Mouse (Mus musculus) lung, embryonic 15.5 days (tissue): ENCODE results near the gene Agpat1. TPM values are rescaled to one million over a fixed set of nuclear protein-coding genes. Genes with fewer than 3 reads are reported as not detected.

ENCODE experiments used
- ATAC-seq: fragments of 200-750 bp; cut with Nextera tagmentation; 2 replicates; pipeline ENCODE4 v1.8.0; 2017; ENCODE audit warnings: moderate number of reproducible peaks, borderline replicate concordance; ENCODE audit not compliant: low FRiP score, low TSS enrichment; ENCODE audit errors: extremely low read depth
- H3K27ac ChIP-seq: fragments of 300-500 bp; sonication (generic); 2 replicates; pipeline ENCODE4 v1.5.1; 2015; ENCODE audit warnings: moderate library complexity, mild to moderate bottlenecking, inconsistent platforms
- H3K27me3 ChIP-seq: fragments of 300-500 bp; sonication (generic); 2 replicates; pipeline ENCODE4 v1.6.1; 2015; ENCODE audit warnings: inconsistent platforms
- H3K36me3 ChIP-seq: fragments of 300-500 bp; sonication (generic); 2 replicates; pipeline ENCODE4 v1.6.1; 2015; ENCODE audit warnings: inconsistent platforms
- H3K4me1 ChIP-seq: fragments of 300-500 bp; sonication (generic); 2 replicates; pipeline ENCODE4 v1.6.1; 2015; ENCODE audit warnings: inconsistent platforms
- H3K4me2 ChIP-seq: fragments of 300-500 bp; sonication (generic); 2 replicates; pipeline ENCODE4 v1.6.1; 2015; ENCODE audit warnings: inconsistent platforms, mild to moderate bottlenecking, moderate library complexity
- H3K4me3 ChIP-seq: fragments of 300-500 bp; sonication (generic); 2 replicates; pipeline ENCODE4 v1.5.1; 2015; ENCODE audit warnings: mild to moderate bottlenecking, inconsistent platforms
- H3K9ac ChIP-seq: fragments of 300-500 bp; sonication (generic); 2 replicates; pipeline ENCODE4 v1.6.1; 2015; ENCODE audit warnings: inconsistent platforms
- H3K9me3 ChIP-seq: fragments of 300-500 bp; sonication (generic); 2 replicates; pipeline ENCODE4 v1.6.1; 2016; ENCODE audit warnings: inconsistent platforms
- WGBS: fragments of 180-500 bp; shearing (Covaris S2); methylation state at CpG from one replicate; pipeline ENCODE4 v1.1.7; 2015; 5-methylcytosine and 5-hydroxymethylcytosine counted together
- polyA plus RNA-seq: library from polyadenylated mRNA; unstranded; fragments of >200 nt; fragmentation: Nextera tagmentation; extraction: Ambion mirVana; gene quantifications from 2 replicates; pipeline ENCODE4 v1.2.1, GENCODE M21; 2015

Agpat1 gene
- polyA plus RNA-seq, 1 experiment from 2014 or later = 51.9 TPM

DNA sequence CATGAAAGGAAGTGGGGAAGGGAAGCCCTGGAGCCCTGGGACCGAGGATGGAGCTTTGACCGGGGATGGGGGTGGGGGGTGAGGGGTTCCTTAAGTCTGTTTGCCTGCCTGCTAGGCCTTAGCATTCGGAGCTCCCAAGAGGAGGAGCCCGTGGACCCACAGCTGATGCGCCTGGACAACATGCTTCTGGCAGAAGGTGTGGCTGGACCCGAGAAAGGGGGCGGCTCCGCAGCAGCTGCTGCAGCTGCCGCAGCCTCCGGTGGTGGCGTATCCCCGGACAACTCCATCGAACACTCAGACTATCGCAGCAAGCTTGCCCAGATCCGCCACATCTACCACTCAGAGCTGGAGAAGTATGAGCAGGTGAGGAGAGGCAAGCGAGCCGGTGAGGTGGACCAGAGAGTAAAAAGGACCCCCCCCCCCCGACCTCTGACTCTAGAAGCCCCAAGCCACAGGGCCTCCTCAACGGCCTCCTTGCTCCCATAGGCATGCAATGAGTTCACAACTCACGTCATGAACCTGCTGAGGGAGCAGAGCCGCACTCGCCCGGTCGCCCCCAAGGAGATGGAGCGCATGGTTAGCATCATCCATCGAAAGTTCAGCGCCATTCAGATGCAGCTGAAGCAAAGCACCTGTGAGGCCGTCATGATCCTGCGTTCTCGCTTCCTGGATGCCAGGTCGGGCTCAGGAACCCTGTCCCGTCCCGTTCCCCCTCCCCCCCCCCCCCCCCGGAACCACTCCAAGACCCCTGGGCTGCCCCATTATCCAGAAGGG lies 10.1 kb upstream of the Agpat1 start:
- peak overlapping the region; percentile 93 for H3K9ac ChIP-seq
- no peak for ATAC-seq

DNA sequence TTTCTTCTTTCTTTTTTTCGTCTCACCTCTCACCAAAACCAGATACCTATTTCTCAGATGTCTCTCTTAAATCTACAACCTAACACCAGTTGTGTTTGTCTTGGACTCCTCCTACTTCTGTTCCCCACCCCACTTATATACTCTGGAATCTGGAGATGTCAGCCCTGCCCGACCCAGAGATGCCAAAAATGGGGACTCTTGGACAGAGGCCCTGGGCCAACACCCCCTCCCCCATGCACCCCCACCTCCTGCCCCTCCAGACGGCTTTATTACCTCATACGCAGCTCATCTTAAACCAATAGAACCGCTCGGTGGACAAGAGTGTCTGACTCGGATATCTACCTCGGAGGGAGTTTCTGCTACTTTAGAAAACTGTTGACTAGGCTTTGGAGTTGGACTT lies 8.0 kb upstream of the Agpat1 start:
- no peak overlapping the region for H3K4me2 ChIP-seq
- H3K27ac ChIP-seq = peak overlapping the region; percentile 56
- no peaks in the 10 kb centered on the region for H3K9me3 ChIP-seq
- no peak overlapping the region for H3K4me3 ChIP-seq
- no peak for ATAC-seq
- no peaks in the 10 kb centered on the region for H3K27me3 ChIP-seq
- H3K4me1 ChIP-seq = peaks cover 68% of the 10 kb centered on the region
- peaks cover 34% of the 10 kb centered on the region for H3K36me3 ChIP-seq
- no peak overlapping the region for H3K9ac ChIP-seq
- WGBS = 39% methylated on average over 8 of the region's 8 CpGs

More for the DNA sequence above, 10.1 kb upstream of the Agpat1 start:
- 38% methylated on average over 34 of the region's 34 CpGs for WGBS
- Histone ChIP-seq H3K9me3 (no peaks in the 10 kb centered on the region), H3K4me2 (peak overlapping the region; percentile 96), H3K4me3 (peak overlapping the region; percentile 87), H3K27me3 (no peaks in the 10 kb centered on the region), H3K36me3 (peaks cover 23% of the 10 kb centered on the region), H3K4me1 (peaks cover 80% of the 10 kb centered on the region), H3K27ac (peak overlapping the region; percentile 96)

DNA sequence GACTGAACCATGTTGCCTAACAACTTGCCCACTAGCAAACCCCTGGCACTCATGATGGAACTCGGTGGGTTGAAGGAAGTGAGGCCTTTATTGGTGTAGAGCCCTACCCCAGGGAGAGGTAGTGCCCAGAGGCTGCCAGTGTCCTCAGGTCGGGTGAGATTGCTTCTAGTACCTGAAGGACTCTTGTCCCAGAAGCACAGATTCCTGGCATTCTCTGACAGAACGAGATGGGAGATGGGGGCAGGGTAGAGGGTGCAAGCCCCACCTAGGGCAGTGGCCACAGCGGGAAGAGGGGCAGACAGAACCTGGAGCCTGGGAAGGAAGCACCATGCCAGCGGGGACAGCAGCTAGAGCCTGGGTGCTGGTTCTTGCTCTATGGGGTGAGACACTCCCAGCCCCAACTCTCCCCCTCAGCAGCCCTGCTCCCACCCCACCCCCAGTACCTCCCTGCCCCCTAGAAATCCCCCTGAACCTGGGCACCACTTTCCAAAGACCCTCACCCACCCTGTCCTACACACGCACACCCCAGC lies 6.4 kb upstream of the Agpat1 start, which contains the start of gene Ager:
Gene Ager, plus strand, starts transcription at position 297 of the 530 bp plus-strand sequence.
- Histone ChIP-seq H3K4me3 (peak within 1 kb of the TSS; percentile 31), H3K4me1 (peaks cover 70% of the 10 kb centered on the region), H3K4me2 (peak within 1 kb of the TSS; percentile 49), H3K9ac (peak within 1 kb of the TSS; percentile 27; the same call in 1 of the 2 replicates), H3K36me3 (peaks cover 39% of the 10 kb centered on the region), H3K9me3 (no peaks in the 10 kb centered on the region), H3K27me3 (no peaks in the 10 kb centered on the region), H3K27ac (peak within 1 kb of the TSS; percentile 56)
- ATAC-seq = peak; percentile 56; the same call in 1 of the 2 replicates
- WGBS = 8% methylated on average over 6 of the region's 6 CpGs

DNA sequence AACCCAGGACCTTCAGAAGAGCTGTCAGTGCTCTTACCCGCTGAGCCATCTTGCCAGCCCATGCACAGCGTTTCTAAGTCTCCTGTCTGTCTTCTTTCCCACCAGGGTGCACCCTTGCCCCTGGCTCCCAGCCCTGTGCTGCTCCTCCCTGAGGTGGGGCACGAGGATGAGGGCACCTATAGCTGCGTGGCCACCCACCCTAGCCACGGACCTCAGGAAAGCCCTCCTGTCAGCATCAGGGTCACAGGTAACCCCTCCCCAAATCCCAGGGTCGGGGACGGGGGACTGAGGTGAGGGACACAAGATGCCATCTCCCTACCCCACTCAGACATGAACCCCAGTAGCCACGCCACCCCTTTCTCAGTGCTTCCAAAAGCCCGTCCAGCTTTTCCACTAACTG lies 4.2 kb upstream of the Agpat1 start:
- Histone ChIP-seq H3K9ac (no peak overlapping the region), H3K36me3 (peaks cover 30% of the 10 kb centered on the region)

DNA sequence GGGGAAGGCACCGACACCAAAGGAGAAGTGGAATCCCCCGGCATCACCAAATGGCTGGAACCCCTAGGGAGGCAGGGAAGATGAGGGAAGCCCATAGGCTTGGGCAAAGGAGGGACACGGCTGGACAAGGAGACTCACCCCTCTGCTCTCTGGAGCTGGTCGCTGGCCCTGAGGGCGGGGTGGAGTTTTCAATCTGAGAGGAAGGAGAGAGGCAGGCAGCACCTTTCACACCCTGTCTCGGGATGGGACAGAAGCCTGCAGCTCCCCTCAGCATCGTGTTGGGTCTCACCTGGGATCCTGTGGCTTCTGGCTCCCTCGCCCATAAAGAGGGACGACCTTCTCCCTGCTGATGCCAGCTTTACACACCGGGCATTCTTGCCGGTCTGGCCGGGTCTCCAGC lies 2.3 kb upstream of the Agpat1 start:
- 79% methylated on average over 12 of the region's 12 CpGs for WGBS
- Histone ChIP-seq H3K9ac (0 out of 2 replicates have a peak overlapping the region, but pooled peaks have one; percentile 60), H3K27me3 (no peaks in the 10 kb centered on the region), H3K4me1 (peaks cover 53% of the 10 kb centered on the region), H3K9me3 (no peaks in the 10 kb centered on the region), H3K4me2 (peak overlapping the region; percentile 86; the same call in 1 of the 2 replicates), H3K27ac (no peak overlapping the region), H3K4me3 (0 out of 2 replicates have a peak overlapping the region, but pooled peaks have one; percentile 59), H3K36me3 (peaks cover 16% of the 10 kb centered on the region)
- ATAC-seq = no peak

More for the DNA sequence above, 4.2 kb upstream of the Agpat1 start:
- Histone ChIP-seq H3K4me3 (no peak overlapping the region), H3K27me3 (no peaks in the 10 kb centered on the region), H3K4me2 (peak overlapping the region; percentile 49; the same call in 1 of the 2 replicates), H3K9me3 (no peaks in the 10 kb centered on the region), H3K27ac (no peak overlapping the region), H3K4me1 (peaks cover 60% of the 10 kb centered on the region)
- no peak for ATAC-seq
- WGBS = 73% methylated on average over 9 of the region's 9 CpGs

DNA sequence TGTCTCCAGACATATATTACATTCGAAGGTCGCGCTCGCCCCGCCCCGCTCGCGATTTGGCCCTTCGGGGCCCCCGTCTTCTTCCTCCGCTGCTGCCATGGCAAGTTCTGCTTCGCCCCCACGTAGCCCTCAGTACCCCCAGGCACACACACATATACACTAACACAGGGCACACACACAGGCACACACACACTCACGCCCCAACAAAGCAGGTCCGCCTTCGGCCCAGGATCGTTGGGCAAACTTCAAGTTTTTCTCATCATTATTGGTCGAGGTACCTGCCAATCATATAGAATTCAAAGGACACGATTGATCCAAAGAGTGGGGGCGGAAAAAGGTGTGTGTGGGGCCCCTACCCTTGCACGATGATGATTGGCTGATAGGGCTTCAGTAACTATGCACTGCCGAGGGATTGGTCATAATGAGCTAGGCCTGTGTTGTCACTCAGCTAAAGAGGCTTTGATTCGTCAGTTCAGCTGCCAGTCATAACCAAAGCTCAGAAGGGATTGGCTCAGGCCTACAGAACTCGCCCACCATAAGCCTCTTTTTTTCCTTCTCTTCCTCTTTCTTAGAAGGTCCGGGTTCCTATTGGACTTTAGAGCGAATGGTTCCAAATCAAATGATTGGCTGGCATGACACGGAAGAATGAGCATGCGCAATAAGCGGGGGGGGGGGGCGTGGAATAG lies 544 bp upstream of the Agpat1 start, which contains the start of gene Rnf5:
Gene Rnf5, minus strand, starts transcription at position 316 of the 686 bp plus-strand sequence.
- H3K27me3 ChIP-seq = no peaks in the 10 kb centered on the region
- peak within 1 kb of the TSS; percentile 95 for H3K4me3 ChIP-seq
- ATAC-seq = peak; percentile 96
- peak within 1 kb of the TSS; percentile 92 for H3K9ac ChIP-seq
- H3K36me3 ChIP-seq = peaks cover 16% of the 10 kb centered on the region
- under 1% methylated on average over 30 of the region's 30 CpGs for WGBS
- H3K9me3 ChIP-seq = no peaks in the 10 kb centered on the region
- H3K27ac ChIP-seq = peak within 1 kb of the TSS; percentile 90
- peak within 1 kb of the TSS; percentile 95 for H3K4me2 ChIP-seq
- H3K4me1 ChIP-seq = peaks cover 46% of the 10 kb centered on the region

DNA sequence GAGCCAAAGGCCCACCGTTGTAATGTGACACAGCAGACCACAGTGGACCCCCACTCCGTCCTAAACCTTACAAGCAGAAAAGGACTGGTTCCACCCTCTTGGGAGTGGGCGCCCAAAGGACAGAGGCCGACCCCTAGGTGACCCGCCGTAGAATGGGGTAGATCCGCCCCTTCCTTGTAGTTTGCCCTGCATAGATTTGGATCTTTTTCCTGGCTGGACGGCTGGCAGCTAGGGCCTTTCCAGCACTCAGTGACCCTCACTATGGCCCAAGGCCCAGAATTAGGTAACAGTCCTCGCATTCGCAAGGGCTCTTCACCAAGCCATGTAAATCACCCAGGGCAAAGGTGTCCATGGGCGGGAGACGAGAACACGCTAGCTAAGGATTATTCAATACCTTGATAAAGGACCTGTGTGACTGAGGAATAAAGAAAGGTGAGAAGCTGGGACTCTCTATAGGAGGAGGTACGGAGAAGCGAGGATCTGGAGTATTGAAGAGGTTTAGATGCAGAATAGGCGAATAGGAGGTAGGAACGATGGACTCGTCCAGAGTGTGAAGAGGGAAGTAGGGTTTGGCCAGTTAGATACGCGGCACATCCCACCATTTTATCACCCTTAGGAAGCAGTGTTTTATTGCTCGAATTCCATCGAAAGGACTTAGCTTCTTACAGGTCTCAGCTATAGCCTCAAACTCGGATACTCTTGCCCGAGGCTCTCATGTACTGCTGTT lies 612 bp downstream of the Agpat1 start:
- WGBS = 15% methylated on average over 24 of the region's 24 CpGs
- no peak for ATAC-seq

DNA sequence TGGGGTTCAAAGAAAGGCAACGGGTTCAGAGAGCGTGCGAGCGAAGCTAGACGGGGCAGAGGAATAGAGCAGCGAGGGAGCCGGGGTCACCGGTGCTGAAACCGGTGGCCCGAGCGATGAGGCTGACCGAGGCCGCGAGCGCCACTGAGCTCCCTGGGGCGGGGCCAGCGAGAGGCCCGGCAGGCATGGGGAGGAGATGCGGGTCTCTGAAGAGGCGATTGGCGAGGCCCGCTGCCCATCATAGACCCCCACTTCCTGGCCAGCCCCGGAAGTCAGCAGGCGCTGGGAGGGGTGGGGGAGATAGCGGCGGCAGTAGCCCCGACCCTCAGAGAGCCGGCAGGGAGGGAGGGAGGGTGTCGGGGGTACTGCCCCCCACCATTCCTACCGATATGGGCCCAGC lies 1.5 kb downstream of the Agpat1 start:
- Histone ChIP-seq H3K9me3 (no peaks in the 10 kb centered on the region), H3K4me3 (peak overlapping the region; percentile 95), H3K27ac (peak overlapping the region; percentile 90), H3K4me1 (peaks cover 34% of the 10 kb centered on the region), H3K27me3 (no peaks in the 10 kb centered on the region), H3K36me3 (peaks cover 13% of the 10 kb centered on the region), H3K4me2 (peak overlapping the region; percentile 95), H3K9ac (peak overlapping the region; percentile 92)
- ATAC-seq = peak; percentile 41
- WGBS = under 1% methylated on average over 25 of the region's 30 CpGs

More for the DNA sequence above, 612 bp downstream of the Agpat1 start:
- Histone ChIP-seq H3K4me3 (peak overlapping the region; percentile 95), H3K36me3 (peaks cover 16% of the 10 kb centered on the region), H3K27ac (peak overlapping the region; percentile 90), H3K27me3 (no peaks in the 10 kb centered on the region), H3K9ac (peak overlapping the region; percentile 92), H3K4me1 (peaks cover 36% of the 10 kb centered on the region), H3K4me2 (peak overlapping the region; percentile 95), H3K9me3 (no peaks in the 10 kb centered on the region)

DNA sequence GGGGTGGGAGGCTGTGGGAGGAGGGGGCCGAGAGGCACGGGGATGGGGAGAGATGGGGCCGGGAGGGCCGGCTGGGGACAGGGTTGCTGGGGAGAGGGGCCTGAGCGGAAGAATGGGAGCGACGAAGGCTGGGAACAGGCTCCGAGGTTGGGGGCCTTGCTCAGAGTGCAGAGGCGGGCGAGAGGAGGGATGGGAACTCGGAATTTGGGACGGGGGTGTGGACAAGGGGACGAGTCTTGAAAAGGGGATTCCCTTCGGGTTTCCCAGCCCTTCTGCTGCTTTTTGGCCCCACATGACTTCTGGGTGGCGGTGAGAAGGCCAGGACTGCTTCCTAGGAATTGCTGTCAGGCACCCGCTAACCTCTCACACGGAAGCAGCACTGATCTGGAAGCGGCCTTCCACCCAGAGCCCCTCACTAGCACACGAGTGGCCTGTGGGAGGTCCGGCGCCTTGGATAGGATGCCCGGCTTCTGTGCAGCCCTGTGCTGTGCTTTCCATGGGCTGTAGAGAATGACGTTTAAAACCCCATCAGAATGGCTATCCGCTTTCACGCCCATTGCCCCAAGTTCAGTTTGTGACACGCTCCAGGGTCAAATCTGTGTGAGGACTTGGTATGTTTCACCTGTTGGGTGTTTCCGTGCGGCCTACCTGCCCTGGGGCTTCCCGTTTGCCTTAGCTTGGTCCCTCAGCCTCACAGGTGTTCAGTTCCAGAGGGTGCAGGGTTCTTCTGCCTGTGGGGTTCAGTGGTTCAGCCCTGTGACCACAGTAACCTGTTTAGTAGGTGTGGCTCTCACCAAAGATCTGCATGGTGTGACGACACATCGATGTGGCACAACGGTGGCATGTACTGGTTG lies 2.4 kb downstream of the Agpat1 start:
- H3K9me3 ChIP-seq = no peaks in the 10 kb centered on the region
- 10% methylated on average over 32 of the region's 32 CpGs for WGBS
- no peaks in the 10 kb centered on the region for H3K27me3 ChIP-seq
- ATAC-seq = no peak
- peak overlapping the region; percentile 95 for H3K4me3 ChIP-seq
- peak overlapping the region; percentile 90 for H3K27ac ChIP-seq
- peak overlapping the region; percentile 95 for H3K4me2 ChIP-seq
- H3K4me1 ChIP-seq = peaks cover 34% of the 10 kb centered on the region
- peaks cover 14% of the 10 kb centered on the region for H3K36me3 ChIP-seq
- peak overlapping the region; percentile 92 for H3K9ac ChIP-seq

DNA sequence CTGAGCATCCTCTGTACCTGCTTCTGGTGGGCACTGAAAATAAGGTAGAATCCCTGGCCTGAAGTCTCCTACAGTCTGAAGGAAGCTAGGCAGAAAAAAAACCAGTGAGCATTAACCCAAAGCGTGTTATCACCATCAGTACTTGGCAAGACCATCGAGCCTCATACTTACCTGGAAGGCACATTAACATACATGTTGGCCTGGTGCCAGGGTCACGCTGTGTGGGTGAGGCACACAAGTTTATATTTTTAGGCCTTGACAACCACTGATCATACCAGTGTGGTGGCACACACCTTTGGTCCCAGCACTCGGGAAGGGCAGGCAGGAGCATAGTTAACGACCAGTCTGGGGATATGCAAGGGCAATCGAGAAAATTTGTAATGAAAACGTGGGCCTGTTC lies 3.9 kb downstream of the Agpat1 start:
- Histone ChIP-seq H3K36me3 (peaks cover 27% of the 10 kb centered on the region), H3K27ac (no peak overlapping the region), H3K4me3 (no peak overlapping the region), H3K9ac (0 out of 2 replicates have a peak overlapping the region, but pooled peaks have one; percentile 21), H3K4me2 (no peak overlapping the region), H3K4me1 (peaks cover 24% of the 10 kb centered on the region), H3K9me3 (no peaks in the 10 kb centered on the region), H3K27me3 (no peaks in the 10 kb centered on the region)
- ATAC-seq = no peak
- WGBS = 75% methylated on average over 7 of the region's 7 CpGs
